Mouse (Mus musculus) C2C12 (cell line): ENCODE data around the gene Myl4. TPM values are rescaled to one million over a fixed set of nuclear protein-coding genes. Genes with fewer than 3 reads are reported as not detected.

Experiments
- H3K27me3 ChIP-seq: one replicate; pipeline ENCODE4 v1.6.1; 2011; ENCODE audit not compliant: control insufficient read depth, insufficient read depth, insufficient read length
- H3K36me3 ChIP-seq: one replicate; pipeline ENCODE4 v1.6.1; 2011; ENCODE audit not compliant: control insufficient read depth, insufficient read depth
- H3K4me3 ChIP-seq: one replicate; pipeline ENCODE4 v1.5.1; 2011; ENCODE audit warnings: mild to moderate bottlenecking, control low read depth; ENCODE audit not compliant: poor library complexity, insufficient read depth, severe bottlenecking
- H3K79me2 ChIP-seq: one replicate; pipeline ENCODE4 v1.6.1; 2011; ENCODE audit not compliant: control insufficient read depth, insufficient read depth
- H3K79me3 ChIP-seq: one replicate; pipeline ENCODE4 v1.6.1; 2011; ENCODE audit warnings: low read depth, control low read depth
- H3ac ChIP-seq: one replicate; pipeline ENCODE3; 2011; ENCODE audit warnings: low read depth; ENCODE audit not compliant: control insufficient read depth, insufficient read length
- CEBPB ChIP-seq: IDR thresholded peaks from one replicate; pipeline ENCODE4 v1.6.1; 2011; ENCODE audit warnings: low read depth, mild to moderate bottlenecking, control low read depth, moderate library complexity
- CTCF ChIP-seq: IDR thresholded peaks from one replicate; pipeline ENCODE4 v1.5.1; 2011; ENCODE audit not compliant: control insufficient read depth, insufficient read depth, insufficient read length
- FOSL1 ChIP-seq: IDR thresholded peaks from one replicate; pipeline ENCODE4 v1.8.0; 2011; ENCODE audit warnings: mild to moderate bottlenecking, low read length; ENCODE audit not compliant: poor library complexity, insufficient read depth, severe bottlenecking
- MAX ChIP-seq: IDR thresholded peaks from one replicate; pipeline ENCODE4 v1.6.1; 2011; ENCODE audit warnings: mild to moderate bottlenecking, control low read depth
- MYOD1 ChIP-seq: IDR thresholded peaks from one replicate; pipeline ENCODE4 v1.6.1; 2011; ENCODE audit warnings: low read depth; ENCODE audit not compliant: control insufficient read depth, insufficient read length
- MYOG ChIP-seq: IDR thresholded peaks from one replicate; pipeline ENCODE4 v1.6.1; 2011; ENCODE audit not compliant: control insufficient read depth, insufficient read length; ENCODE audit errors: extremely low read depth
- USF1 ChIP-seq: IDR thresholded peaks from one replicate; pipeline ENCODE4 v1.6.1; 2011; ENCODE audit warnings: low read depth, mild to moderate bottlenecking, control low read depth, moderate library complexity
- polyA plus RNA-seq: library from polyadenylated mRNA; unstranded; fragments of >200 nt; fragmentation: generic; extraction: Trizol; gene quantifications from one replicate; pipeline ENCODE4 v1.2.1, GENCODE M21; 2012; ENCODE audit warnings: missing spikeins

The Myl4 gene
- polyA plus RNA-seq, 1 experiment, result 4.2 TPM

DNA sequence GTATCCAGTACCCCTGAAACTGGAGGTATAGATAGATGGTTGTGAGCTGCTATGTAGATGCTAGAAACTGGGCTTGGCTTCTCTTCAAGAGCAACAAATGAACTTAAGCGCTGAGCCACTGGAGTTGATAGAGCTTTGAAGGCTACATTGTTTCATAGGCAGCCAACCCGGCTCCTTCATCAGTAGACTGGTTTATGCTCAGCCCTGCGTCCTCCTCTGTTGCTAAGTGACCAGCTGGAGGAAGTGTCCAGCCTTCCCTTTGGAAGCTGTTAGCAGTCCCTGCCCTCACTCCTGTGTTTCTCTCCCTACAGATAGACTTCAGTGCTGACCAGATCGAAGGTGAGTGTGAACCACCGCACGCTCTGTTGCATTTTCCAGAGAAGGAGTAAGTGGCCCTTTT, 29.6 kb downstream of the Myl4 start:
- no peaks in the 10 kb centered on the region for H3K27me3 ChIP-seq
- H3ac ChIP-seq, result no peak overlapping the region
- TF ChIP-seq MAX (no peak), CTCF (no peak), FOSL1 (no peak), CEBPB (no peak), USF1 (no peak), MYOG (no peak), MYOD1 (no peak)
- H3K79me2 ChIP-seq, result no peaks in the 10 kb centered on the region
- H3K4me3 ChIP-seq, result no peak overlapping the region
- H3K79me3 ChIP-seq, result no peaks in the 10 kb centered on the region
- H3K36me3 ChIP-seq, result no peaks in the 10 kb centered on the region

DNA sequence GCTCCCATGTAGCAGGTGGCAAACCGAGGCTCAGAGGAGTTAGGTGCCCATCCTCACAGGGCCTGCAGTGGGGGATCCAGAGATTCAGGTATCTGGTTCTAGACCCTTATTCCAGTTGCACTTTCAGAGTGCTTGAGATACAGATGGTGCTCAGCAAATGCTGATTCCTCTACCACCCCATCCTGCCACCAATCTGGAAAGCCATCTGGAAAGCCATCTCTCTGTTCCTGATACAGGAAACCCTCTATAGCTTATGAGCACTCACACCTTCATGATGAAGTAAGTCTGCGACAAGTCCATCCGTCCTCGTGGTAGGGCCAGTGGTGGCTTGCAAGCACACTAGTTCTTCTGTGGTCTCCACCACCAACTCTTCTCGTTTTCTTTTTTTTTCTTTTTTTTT, 30.1 kb downstream of the Myl4 start:
- H3K36me3 ChIP-seq, result no peaks in the 10 kb centered on the region
- TF ChIP-seq MYOG, result no peak
- no peak for TF ChIP-seq USF1
- TF ChIP-seq MAX, result no peak
- TF ChIP-seq CEBPB, result no peak
- TF ChIP-seq CTCF, result no peak
- no peak for TF ChIP-seq FOSL1
- no peak for TF ChIP-seq MYOD1
- H3K4me3 ChIP-seq, result no peak overlapping the region
- H3K79me2 ChIP-seq, result no peaks in the 10 kb centered on the region
- H3ac ChIP-seq, result no peak overlapping the region
- H3K79me3 ChIP-seq, result no peaks in the 10 kb centered on the region
- H3K27me3 ChIP-seq, result no peaks in the 10 kb centered on the region

- TF ChIP-seq USF1 (no peak), CTCF (no peak), FOSL1 (no peak), CEBPB (no peak), MAX (no peak), MYOD1 (no peak), MYOG (no peak)
- no peak overlapping the region for H3K4me3 ChIP-seq
- no peak overlapping the region for H3ac ChIP-seq
- no peaks in the 10 kb centered on the region for H3K36me3 ChIP-seq
- no peaks in the 10 kb centered on the region for H3K27me3 ChIP-seq
- no peaks in the 10 kb centered on the region for H3K79me2 ChIP-seq
- H3K79me3 ChIP-seq, result no peaks in the 10 kb centered on the region
Measured at GRCm38 (mm10) chr11:104581446-104582307, 31.2 kb downstream of the Myl4 start.

GRCm38 (mm10) chr11:104582308-104582606, 31.8 kb downstream of the Myl4 start:
- no peaks in the 10 kb centered on the region for H3K79me3 ChIP-seq
- H3K4me3 ChIP-seq, result no peak overlapping the region
- no peak overlapping the region for H3ac ChIP-seq
- H3K27me3 ChIP-seq, result no peaks in the 10 kb centered on the region
- H3K36me3 ChIP-seq, result no peaks in the 10 kb centered on the region
- TF ChIP-seq MYOG (no peak), USF1 (no peak), MYOD1 (no peak), FOSL1 (no peak), MAX (no peak), CEBPB (no peak), CTCF (no peak)
- H3K79me2 ChIP-seq, result no peaks in the 10 kb centered on the region

GRCm38 (mm10) chr11:104582630-104583364, 32.3 kb downstream of the Myl4 start:
- Histone ChIP-seq H3K79me3 (no peaks in the 10 kb centered on the region), H3K4me3 (no peak overlapping the region), H3K27me3 (no peaks in the 10 kb centered on the region), H3K79me2 (no peaks in the 10 kb centered on the region), H3K36me3 (no peaks in the 10 kb centered on the region), H3ac (no peak overlapping the region)
- TF ChIP-seq MYOD1, result no peak

GRCm38 (mm10) chr11:104585495-104585894, 35.0 kb downstream of the Myl4 start:
- TF ChIP-seq CEBPB, result no peak
- TF ChIP-seq FOSL1, result no peak
- TF ChIP-seq MAX, result no peak
- TF ChIP-seq CTCF, result no peak
- no peak for TF ChIP-seq MYOG
- TF ChIP-seq USF1, result no peak
- no peak for TF ChIP-seq MYOD1
- Histone ChIP-seq H3ac (no peak overlapping the region), H3K79me2 (no peaks in the 10 kb centered on the region), H3K36me3 (no peaks in the 10 kb centered on the region), H3K79me3 (no peaks in the 10 kb centered on the region), H3K27me3 (no peaks in the 10 kb centered on the region), H3K4me3 (no peak overlapping the region)
